Mouse (Mus musculus): ENCODE data around the gene Lipc.

- TF ChIP-seq CTCF (IDR thresholded peaks at IDR 0.05) (no peak), POLR2A (IDR thresholded peaks at IDR 0.05; ENCODE audit: insufficient read depth, low read depth, low read length) (no peak)
Observed at GRCm38 (mm10) chr9:70891431-70892133, 60.4 kb downstream of the Lipc start.
